Mouse (Mus musculus): ENCODE data around the gene Coro2a. TPM values are rescaled to one million over a fixed set of nuclear protein-coding genes. Genes with fewer than 3 reads are reported as not detected.

Gene Coro2a
- polyA plus RNA-seq, 1 experiment from 2014 or later, result 3.2 TPM

DNA sequence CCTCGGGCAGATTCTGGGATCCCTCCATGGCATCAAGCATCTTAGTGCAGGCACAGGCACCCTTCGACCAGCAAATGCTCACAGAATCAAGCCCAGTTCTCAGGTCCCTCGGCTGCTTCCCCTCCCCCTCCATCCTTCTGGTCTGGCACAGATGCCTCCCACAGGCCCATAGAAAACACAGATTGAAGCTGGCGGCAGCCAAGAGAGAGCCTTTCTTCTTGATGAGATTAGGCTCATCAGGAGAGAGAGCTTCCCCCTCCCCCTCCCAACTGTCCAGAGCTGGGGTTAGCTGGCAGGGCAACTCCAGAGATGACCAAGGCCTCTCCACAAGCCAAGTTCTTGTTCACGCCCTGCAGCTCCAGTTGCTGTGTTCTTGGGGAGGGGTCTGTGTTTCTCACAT is 32.3 kb downstream of the Coro2a start:
- WGBS (ENCODE audit: insufficient replicate concordance), result 49% methylated on average over 5 of the region's 5 CpGs
- H3K27ac ChIP-seq (replicated peaks), result no peak overlapping the region
- peaks cover 25% of the 10 kb centered on the region for H3K4me1 ChIP-seq (replicated peaks)
- H3K4me3 ChIP-seq (replicated peaks), result no peak overlapping the region
- no peaks in the 10 kb centered on the region for H3K36me3 ChIP-seq (replicated peaks)
- no peak overlapping the region for H3K4me2 ChIP-seq
- no peaks in the 10 kb centered on the region for H3K9me3 ChIP-seq (replicated peaks)
- no peaks in the 10 kb centered on the region for H3K27me3 ChIP-seq
- H3K9ac ChIP-seq, result no peak overlapping the region
- ATAC-seq (ENCODE audit: insufficient read depth), result no peak

DNA sequence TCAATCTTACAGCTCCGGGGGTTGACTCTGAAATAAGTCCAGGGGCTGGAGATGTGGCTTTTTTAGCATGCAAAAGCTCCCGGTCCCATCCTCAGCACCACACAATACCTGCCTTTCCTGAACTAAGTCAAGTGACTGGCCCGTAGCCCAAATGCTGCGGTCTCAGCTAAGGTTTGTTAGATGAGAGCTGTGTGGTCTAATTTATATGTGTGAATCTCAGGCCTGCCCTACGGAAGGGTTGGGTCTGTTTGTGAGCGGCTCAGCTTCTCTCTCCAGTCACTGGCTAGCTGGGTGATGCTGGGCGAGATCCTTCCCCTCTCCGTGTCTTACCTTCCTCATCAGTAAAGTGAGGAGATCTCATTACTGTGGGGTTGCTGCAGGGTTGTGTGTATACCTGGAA is 33.8 kb downstream of the Coro2a start:
- no peaks in the 10 kb centered on the region for H3K36me3 ChIP-seq (replicated peaks)
- 75% methylated on average over 8 of the region's 8 CpGs for WGBS (ENCODE audit: insufficient replicate concordance)
- H3K27ac ChIP-seq (replicated peaks), result no peak overlapping the region
- no peak for ATAC-seq (ENCODE audit: insufficient read depth)
- no peaks in the 10 kb centered on the region; the same call in 1 of the 2 replicates for H3K27me3 ChIP-seq
- H3K9me3 ChIP-seq (replicated peaks), result no peaks in the 10 kb centered on the region
- H3K4me3 ChIP-seq (replicated peaks), result no peak overlapping the region
- no peak overlapping the region for H3K9ac ChIP-seq
- peaks cover 31% of the 10 kb centered on the region for H3K4me1 ChIP-seq (replicated peaks)
- no peak overlapping the region for H3K4me2 ChIP-seq

DNA sequence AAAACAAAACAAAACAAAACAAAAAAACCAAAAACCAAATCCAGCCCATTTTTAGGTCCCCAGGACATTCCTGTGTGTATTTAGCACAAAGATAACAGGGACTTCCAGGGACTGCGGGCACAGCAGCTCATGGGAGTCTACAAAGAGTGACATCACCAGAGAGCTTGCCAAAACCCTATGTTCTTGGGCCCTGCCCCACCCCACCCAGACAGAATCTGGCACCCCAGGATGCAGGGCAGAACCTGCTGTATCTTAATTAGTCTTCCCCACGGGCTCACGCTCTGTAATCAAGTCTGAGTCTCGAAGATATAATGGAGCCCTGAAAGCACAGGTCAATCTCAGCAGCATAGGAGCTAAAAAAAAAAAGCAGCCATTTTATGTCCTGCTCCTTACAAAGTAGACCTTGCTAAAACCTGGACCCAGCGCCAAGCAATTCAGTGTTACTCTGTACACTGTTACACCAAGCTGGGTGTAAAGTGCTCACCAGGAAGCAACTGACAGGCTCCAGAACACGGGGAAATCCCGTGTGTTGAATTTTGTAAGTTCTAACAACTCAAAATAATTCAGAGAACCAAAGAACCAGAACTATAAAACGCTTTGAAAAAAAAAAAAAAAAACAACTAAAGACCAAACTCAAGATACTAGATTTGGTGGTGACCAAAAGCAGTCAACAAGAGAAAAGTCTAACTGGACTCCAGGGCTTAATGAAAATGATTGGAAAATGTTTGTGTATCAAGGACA is 34.9 kb downstream of the Coro2a start:
- H3K9me3 ChIP-seq (replicated peaks), result no peaks in the 10 kb centered on the region
- WGBS (ENCODE audit: insufficient replicate concordance), result 42% methylated on average over 8 of the region's 8 CpGs
- no peak for ATAC-seq (ENCODE audit: insufficient read depth)

DNA sequence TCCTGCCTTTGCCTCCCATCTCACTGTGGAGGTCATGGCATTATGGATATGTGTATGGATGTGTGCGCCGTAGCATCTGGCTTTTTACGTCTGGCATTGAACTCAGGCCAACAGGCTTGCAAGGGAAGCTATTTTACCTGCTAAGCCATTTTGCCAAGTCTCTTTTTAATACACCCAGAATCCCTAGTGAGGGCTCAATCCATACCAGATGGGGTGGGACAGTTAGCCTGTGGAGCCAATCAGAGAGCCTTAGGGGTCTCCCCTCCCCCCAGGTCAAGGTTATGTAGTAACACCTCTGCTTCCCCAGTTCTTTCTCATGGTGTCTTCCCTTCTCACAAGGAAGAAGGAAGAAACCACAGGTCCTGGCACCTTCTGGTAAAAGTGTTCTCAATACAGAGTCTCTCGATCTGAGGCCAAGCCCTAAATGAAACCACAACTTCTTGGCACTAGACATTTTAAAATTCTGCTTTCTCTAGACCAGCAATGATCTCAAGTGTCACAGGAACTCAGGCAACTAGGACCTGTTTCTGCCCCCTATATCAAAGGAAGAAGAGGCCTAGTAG is 36.5 kb downstream of the Coro2a start:
- no peaks in the 10 kb centered on the region for H3K9me3 ChIP-seq (replicated peaks)
- no peak overlapping the region for H3K9ac ChIP-seq
- no peak overlapping the region for H3K4me3 ChIP-seq (replicated peaks)
- no peaks in the 10 kb centered on the region; the same call in 1 of the 2 replicates for H3K27me3 ChIP-seq
- H3K4me2 ChIP-seq, result no peak overlapping the region
- H3K36me3 ChIP-seq (replicated peaks), result no peaks in the 10 kb centered on the region
- H3K27ac ChIP-seq (replicated peaks), result peak overlapping the region; percentile 45; the same call in 1 of the 2 replicates
- no peak for ATAC-seq (ENCODE audit: insufficient read depth)
- H3K4me1 ChIP-seq (replicated peaks), result peaks cover 31% of the 10 kb centered on the region
- WGBS (ENCODE audit: insufficient replicate concordance), result 69% methylated on average over 4 of the region's 4 CpGs

More for the DNA sequence above, 34.9 kb downstream of the Coro2a start:
- Histone ChIP-seq H3K4me2 (no peak overlapping the region), H3K4me3 (replicated peaks) (no peak overlapping the region), H3K27ac (replicated peaks) (no peak overlapping the region), H3K36me3 (replicated peaks) (no peaks in the 10 kb centered on the region), H3K4me1 (replicated peaks) (peaks cover 31% of the 10 kb centered on the region), H3K27me3 (no peaks in the 10 kb centered on the region; the same call in 1 of the 2 replicates), H3K9ac (no peak overlapping the region)

DNA sequence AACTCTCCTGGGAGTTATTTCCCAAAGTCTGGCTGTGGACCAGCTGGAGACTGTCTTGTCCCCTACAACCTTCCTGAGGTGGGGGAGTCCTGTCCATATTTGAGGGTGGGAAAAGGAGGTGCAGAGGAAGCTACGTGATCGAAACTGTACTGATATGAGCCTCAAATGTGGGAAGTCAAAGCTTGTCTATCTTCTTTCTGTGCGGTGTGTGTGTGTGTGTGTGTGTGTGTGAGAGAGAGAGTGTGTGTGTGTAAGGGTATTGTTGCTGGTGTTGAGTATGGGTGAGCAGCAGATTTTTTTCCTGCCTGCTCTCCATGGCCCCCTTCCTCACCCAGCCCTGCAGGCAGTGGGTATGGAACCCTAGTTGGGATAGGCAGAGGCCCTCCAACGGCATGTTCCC is 37.8 kb downstream of the Coro2a start:
- H3K4me3 ChIP-seq (replicated peaks), result peak overlapping the region; percentile 2; the same call in 1 of the 2 replicates
- H3K36me3 ChIP-seq (replicated peaks), result no peaks in the 10 kb centered on the region
- H3K9me3 ChIP-seq (replicated peaks), result no peaks in the 10 kb centered on the region
- H3K4me1 ChIP-seq (replicated peaks), result peaks cover 33% of the 10 kb centered on the region
- no peak overlapping the region for H3K9ac ChIP-seq
- peak overlapping the region; percentile 45; the same call in 1 of the 2 replicates for H3K27ac ChIP-seq (replicated peaks)
- H3K27me3 ChIP-seq, result no peaks in the 10 kb centered on the region; the same call in 1 of the 2 replicates
- ATAC-seq (ENCODE audit: insufficient read depth), result 0 out of 2 replicates have a peak, but pooled peaks have one; percentile 21
- H3K4me2 ChIP-seq, result peak overlapping the region; percentile 45
- 29% methylated on average over 4 of the region's 4 CpGs for WGBS (ENCODE audit: insufficient replicate concordance)

DNA sequence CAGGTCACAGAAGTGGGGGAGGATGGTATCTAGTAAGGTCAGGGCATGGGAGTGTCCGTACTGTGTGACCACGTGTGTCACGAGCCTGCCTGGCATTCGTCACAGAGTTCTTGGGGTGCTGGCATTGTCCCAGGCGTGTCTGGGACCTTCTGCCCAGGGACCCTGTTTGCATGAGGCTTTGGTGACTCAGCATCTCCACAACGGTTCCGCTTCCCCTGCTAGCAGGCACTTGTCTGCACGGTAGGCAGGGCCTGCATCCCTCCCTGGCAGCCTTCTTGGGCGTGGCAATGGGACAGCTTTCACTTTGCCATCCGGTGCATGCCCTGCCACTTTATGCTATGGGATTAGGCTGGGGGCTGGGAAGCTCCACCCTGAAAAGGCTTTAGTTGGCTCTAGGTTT is 38.2 kb downstream of the Coro2a start:
- peak overlapping the region; percentile 2 for H3K4me3 ChIP-seq (replicated peaks)
- 6% methylated on average over 10 of the region's 10 CpGs for WGBS (ENCODE audit: insufficient replicate concordance)
- no peaks in the 10 kb centered on the region for H3K9me3 ChIP-seq (replicated peaks)
- H3K9ac ChIP-seq, result no peak overlapping the region
- H3K36me3 ChIP-seq (replicated peaks), result no peaks in the 10 kb centered on the region
- peak overlapping the region; percentile 45; the same call in 1 of the 2 replicates for H3K27ac ChIP-seq (replicated peaks)
- H3K27me3 ChIP-seq, result no peaks in the 10 kb centered on the region; the same call in 1 of the 2 replicates
- H3K4me1 ChIP-seq (replicated peaks), result peaks cover 37% of the 10 kb centered on the region
- peak; percentile 65 for ATAC-seq (ENCODE audit: insufficient read depth)
- H3K4me2 ChIP-seq, result peak overlapping the region; percentile 45

DNA sequence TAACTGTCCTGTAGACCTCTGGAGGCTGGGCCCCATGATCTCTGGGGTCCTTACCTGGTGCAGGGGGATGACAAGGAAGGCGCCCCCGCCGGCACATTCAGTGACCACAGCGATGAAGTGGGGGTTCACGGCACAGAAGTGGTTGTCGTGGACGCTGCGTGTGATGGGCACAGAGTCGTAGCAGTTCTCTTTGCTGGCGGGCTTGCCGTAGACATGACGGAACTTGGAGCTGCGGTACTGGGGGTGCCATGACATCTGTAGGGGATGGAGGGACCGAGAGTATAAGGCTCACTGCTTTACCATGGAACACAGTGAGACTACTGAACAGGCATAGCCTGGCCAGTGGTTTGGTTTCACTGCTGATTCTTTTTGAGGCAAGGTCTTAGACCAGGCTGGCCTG is 39.2 kb downstream of the Coro2a start:
- Histone ChIP-seq H3K4me1 (replicated peaks) (peaks cover 45% of the 10 kb centered on the region), H3K9ac (no peak overlapping the region), H3K27me3 (no peaks in the 10 kb centered on the region; the same call in 1 of the 2 replicates), H3K4me3 (replicated peaks) (no peak overlapping the region), H3K27ac (replicated peaks) (no peak overlapping the region), H3K36me3 (replicated peaks) (no peaks in the 10 kb centered on the region), H3K4me2 (no peak overlapping the region), H3K9me3 (replicated peaks) (no peaks in the 10 kb centered on the region)
- ATAC-seq (ENCODE audit: insufficient read depth), result no peak
- 78% methylated on average over 14 of the region's 14 CpGs for WGBS (ENCODE audit: insufficient replicate concordance)

DNA sequence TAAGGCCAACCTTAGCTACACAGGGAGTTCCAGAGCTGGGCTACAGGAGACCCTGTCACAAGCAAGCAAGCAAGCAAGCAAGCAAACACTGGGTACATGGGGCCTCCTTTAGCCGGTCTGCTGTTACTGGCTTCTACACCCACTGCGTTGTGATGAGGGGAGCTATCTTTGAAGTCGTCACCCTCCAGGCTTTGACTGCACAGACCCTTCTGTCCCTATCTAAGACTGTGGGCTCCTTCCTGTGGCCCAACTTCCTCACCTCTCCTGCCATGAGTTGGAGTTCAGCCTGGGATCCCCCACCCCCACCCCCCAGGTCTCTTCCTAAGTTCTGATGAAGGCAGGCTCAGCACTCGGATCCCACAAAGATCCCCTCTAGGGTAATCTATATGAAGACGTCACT is 40.0 kb downstream of the Coro2a start:
- H3K9ac ChIP-seq, result no peak overlapping the region
- H3K36me3 ChIP-seq (replicated peaks), result no peaks in the 10 kb centered on the region
- H3K4me1 ChIP-seq (replicated peaks), result peaks cover 45% of the 10 kb centered on the region
- no peaks in the 10 kb centered on the region for H3K9me3 ChIP-seq (replicated peaks)
- 28% methylated on average over 5 of the region's 5 CpGs for WGBS (ENCODE audit: insufficient replicate concordance)
- no peaks in the 10 kb centered on the region; the same call in 1 of the 2 replicates for H3K27me3 ChIP-seq
- H3K27ac ChIP-seq (replicated peaks), result no peak overlapping the region
- ATAC-seq (ENCODE audit: insufficient read depth), result no peak
- H3K4me3 ChIP-seq (replicated peaks), result no peak overlapping the region
- H3K4me2 ChIP-seq, result no peak overlapping the region

DNA sequence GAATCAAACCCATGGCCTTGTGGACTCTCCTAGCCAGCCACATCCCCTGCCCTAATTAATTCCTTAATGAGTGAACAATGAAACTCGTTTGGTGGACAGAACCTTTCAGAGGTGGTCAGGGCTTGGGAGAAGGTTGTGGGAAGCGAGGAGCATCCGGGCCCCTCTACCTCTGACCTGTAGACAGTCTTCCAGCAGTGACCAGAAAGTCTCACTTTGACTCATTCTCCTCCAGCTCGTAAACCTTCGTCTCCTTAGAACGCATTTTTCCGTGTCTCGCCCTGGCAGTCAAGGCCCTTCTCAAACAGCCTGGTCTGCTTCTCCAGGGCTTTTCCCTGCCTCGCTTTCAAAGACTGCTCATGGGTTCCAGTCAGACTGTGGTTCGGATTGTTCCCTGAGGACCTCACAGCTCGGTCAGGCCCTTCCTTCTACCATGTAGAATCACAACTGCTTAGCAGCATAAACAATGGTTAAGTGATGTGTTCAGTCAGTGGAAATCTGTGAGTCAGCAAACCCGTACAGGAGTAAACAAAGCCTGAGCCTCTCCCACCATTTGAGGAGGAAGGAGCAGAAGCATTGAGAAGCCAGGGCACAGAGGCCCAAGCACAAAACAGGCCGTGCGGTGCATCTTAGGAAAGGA is 41.8 kb downstream of the Coro2a start:
- H3K4me2 ChIP-seq, result no peak overlapping the region
- H3K9ac ChIP-seq, result no peak overlapping the region
- H3K27ac ChIP-seq (replicated peaks), result no peak overlapping the region
- no peaks in the 10 kb centered on the region for H3K36me3 ChIP-seq (replicated peaks)
- no peaks in the 10 kb centered on the region; the same call in 1 of the 2 replicates for H3K27me3 ChIP-seq
- H3K9me3 ChIP-seq (replicated peaks), result no peaks in the 10 kb centered on the region
- H3K4me3 ChIP-seq (replicated peaks), result no peak overlapping the region
- WGBS (ENCODE audit: insufficient replicate concordance), result 72% methylated on average over 14 of the region's 14 CpGs
- no peak for ATAC-seq (ENCODE audit: insufficient read depth)
- peaks cover 44% of the 10 kb centered on the region for H3K4me1 ChIP-seq (replicated peaks)

DNA sequence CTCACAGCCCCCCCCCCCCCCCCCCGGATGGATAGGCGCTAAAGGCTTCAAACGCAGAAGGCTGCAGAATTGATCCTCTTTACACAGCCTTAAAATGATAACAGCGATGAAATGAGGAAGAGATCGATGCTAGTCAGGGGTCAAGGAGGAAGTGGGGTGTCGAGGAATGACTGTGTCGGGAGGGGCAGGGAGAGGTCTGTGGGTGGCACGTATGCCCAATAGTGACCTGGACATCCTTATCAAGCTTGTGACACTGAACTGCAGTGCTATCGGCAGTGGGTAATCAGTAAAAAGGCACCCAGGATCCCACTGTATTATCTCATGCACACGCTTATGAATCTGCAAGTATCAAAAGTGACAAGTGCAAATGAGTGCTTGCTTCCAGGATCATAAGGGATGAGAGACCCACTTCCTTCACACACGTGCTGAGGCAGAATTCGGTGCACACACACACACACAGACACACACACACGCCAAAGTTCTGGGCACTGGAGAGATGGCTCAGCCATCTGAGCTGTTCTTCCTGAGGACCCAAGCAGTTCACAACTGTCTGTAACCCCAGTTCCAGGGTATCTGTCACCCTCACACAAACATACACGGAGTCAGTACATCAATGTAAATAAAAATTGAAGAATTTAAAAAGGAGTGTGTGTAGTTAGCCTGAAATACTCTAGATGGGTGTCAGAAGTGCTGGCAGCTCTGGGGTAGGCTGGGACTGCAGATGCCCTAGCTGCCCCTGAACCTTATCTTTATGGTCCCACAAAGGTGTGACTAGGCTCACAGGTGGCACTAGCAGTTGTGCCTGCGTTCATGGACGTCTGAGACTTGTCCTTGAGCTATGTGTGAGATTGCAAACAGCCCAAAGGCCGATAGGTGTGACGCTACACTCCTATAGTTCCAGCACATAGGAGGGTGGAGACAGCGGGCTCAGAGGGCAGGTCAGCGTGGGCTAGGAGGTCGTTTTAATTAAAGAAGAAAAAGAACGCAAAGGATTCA is 43.0 kb downstream of the Coro2a start:
- Histone ChIP-seq H3K36me3 (replicated peaks) (no peaks in the 10 kb centered on the region), H3K27ac (replicated peaks) (no peak overlapping the region), H3K9ac (no peak overlapping the region), H3K4me2 (peak overlapping the region; percentile 5; the same call in 1 of the 2 replicates), H3K27me3 (no peaks in the 10 kb centered on the region; the same call in 1 of the 2 replicates), H3K4me1 (replicated peaks) (peaks cover 38% of the 10 kb centered on the region), H3K9me3 (replicated peaks) (no peaks in the 10 kb centered on the region), H3K4me3 (replicated peaks) (no peak overlapping the region)
- 30% methylated on average over 22 of the region's 22 CpGs for WGBS (ENCODE audit: insufficient replicate concordance)
- ATAC-seq (ENCODE audit: insufficient read depth), result 0 out of 2 replicates have a peak, but pooled peaks have one; percentile 40
